Mouse (Mus musculus) thymus, adult 2 months (tissue): ENCODE measurements around the gene Lrrk1.

Experiments used
- CTCF ChIP-seq: fragments of 200-500 bp; IDR thresholded peaks from 2 replicates; pipeline ENCODE4 v1.5.1; 2012; ENCODE audit warnings: mild to moderate bottlenecking, control low read depth, low read length, moderate library complexity, borderline replicate concordance; ENCODE audit not compliant: control insufficient read depth, poor library complexity, insufficient read depth; ENCODE audit errors: extremely low read depth
- POLR2A ChIP-seq: fragments of 200-500 bp; IDR thresholded peaks from 2 replicates; pipeline ENCODE4 v1.6.1; 2012; ENCODE audit warnings: mild to moderate bottlenecking, low read length, control low read depth, moderate library complexity; ENCODE audit not compliant: control insufficient read depth, poor library complexity, insufficient read depth; ENCODE audit errors: extremely low read depth

DNA sequence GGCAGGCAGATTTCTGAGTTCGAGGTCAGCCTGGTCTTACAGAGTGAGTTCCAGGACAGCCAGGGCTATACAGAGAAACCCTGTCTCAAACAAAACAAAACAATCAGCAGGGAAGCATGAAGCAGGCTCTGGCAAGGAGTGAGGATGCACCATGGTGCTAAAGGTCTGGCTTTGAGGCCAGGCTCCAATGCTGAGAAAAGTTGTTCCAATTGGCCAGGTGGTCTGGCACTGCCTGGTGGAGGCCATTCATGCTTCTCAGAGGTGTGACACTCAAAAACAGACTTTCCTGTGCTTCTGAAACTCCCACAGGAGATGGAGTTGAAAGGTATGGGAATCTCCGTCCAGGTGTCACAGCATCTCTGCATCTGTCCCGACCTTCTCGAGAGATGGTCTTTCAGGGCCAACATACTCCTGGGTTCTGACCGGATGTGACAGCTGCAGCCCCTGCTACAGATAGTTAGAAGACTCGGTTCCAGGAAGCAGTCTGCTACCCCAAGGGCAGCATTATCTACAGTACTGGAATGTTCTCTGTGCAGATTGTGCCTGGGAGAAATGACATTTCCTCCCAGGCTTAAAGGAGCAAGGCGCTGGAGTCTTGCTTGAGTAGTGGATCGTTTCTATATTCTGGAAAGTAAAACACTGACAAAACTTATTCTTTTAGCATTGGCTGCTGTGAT lies 134.0 kb downstream of the Lrrk1 start:
- TF ChIP-seq POLR2A, result no peak
- no peak for TF ChIP-seq CTCF
